Mouse (Mus musculus) lung, postnatal 0 days (tissue): ENCODE measurements around the gene Dnaaf1.

Experiments used
- CTCF ChIP-seq: IDR thresholded peaks from 2 replicates; pipeline ENCODE4 v1.5.1; 2016; ENCODE audit warnings: antibody characterized with exemption, mild to moderate bottlenecking
- EP300 ChIP-seq: IDR thresholded peaks from 2 replicates; pipeline ENCODE4 v1.6.1; 2016; ENCODE audit warnings: antibody characterized with exemption, mild to moderate bottlenecking, control low read depth

GRCm38 (mm10) chr8:119568951-119569350 is 6.1 kb upstream of the Dnaaf1 start:
- TF ChIP-seq EP300 (no peak), CTCF (no peak)
